Mouse (Mus musculus) G1E (cell line): Measurements from ENCODE around the gene Map3k5.

Source experiments
- CTCF ChIP-seq: IDR thresholded peaks from 2 replicates; pipeline ENCODE4 v1.5.1; 2012; ENCODE audit warnings: low read depth, low read length, inconsistent platforms, mixed read lengths
- GATA1 ChIP-seq: IDR thresholded peaks from 2 replicates; pipeline ENCODE4 v1.6.1; 2012; ENCODE audit warnings: borderline replicate concordance, low read length, inconsistent platforms, mixed read lengths
- GATA2 ChIP-seq: IDR thresholded peaks from 2 replicates; pipeline ENCODE4 v1.6.1; 2012; ENCODE audit warnings: low read depth, low read length, inconsistent platforms, borderline replicate concordance
- POLR2AphosphoS5 ChIP-seq: IDR thresholded peaks from 2 replicates; pipeline ENCODE4 v1.6.1; 2012; ENCODE audit warnings: low read depth, low read length, inconsistent platforms; ENCODE audit not compliant: insufficient replicate concordance
- TAL1 ChIP-seq: conservative IDR thresholded peaks from 2 replicates; pipeline ENCODE4 v1.6.1; 2012; ENCODE audit warnings: low read depth, low read length, inconsistent platforms, mixed read lengths

GRCm38 (mm10) chr10:20148130-20148772 lies 214.0 kb downstream of the Map3k5 start, which contains the start of gene Map7:
- TF ChIP-seq CTCF, result no peak
- TF ChIP-seq GATA2, result no peak
- TF ChIP-seq GATA1, result no peak
- TF ChIP-seq POLR2AphosphoS5, result no peak
- TF ChIP-seq TAL1, result no peak
